Mouse (Mus musculus): ENCODE results near the gene Exoc3l. TPM values are rescaled to one million over a fixed set of nuclear protein-coding genes. Genes with fewer than 3 reads are reported as not detected.

The Exoc3l gene
- polyA plus RNA-seq, 1 experiment from 2014 or later, result 10.5 TPM

- 94% methylated on average over 10 of the region's 10 CpGs for WGBS
- ATAC-seq, result no peak
- peaks cover 34% of the 10 kb centered on the region for H3K36me3 ChIP-seq (ENCODE audit: control insufficient read depth, insufficient read depth, low read length)
Observed at GRCm38 (mm10) chr8:105308428-105308827, 12.5 kb upstream of the Exoc3l start.

GRCm38 (mm10) chr8:105307670-105308069, 11.8 kb upstream of the Exoc3l start:
- H3K4me1 ChIP-seq (ENCODE audit: control insufficient read depth, insufficient read depth, low read length), result peaks cover 10% of the 10 kb centered on the region
- H3K9me3 ChIP-seq (replicated peaks; ENCODE audit: control insufficient read depth, low read length, poor library complexity, severe bottlenecking), result no peaks in the 10 kb centered on the region
- no peaks in the 10 kb centered on the region for H3K27me3 ChIP-seq (ENCODE audit: control insufficient read depth, insufficient read depth, low read depth, low read length)
- peaks cover 36% of the 10 kb centered on the region for H3K36me3 ChIP-seq (ENCODE audit: control insufficient read depth, insufficient read depth, low read length)
- no peak overlapping the region for H3K4me2 ChIP-seq (ENCODE audit: low read length)
- 94% methylated on average over 13 of the region's 13 CpGs for WGBS
- no peak overlapping the region for H3K27ac ChIP-seq (ENCODE audit: low read length)
- ATAC-seq, result no peak
- no peak overlapping the region for H3K4me3 ChIP-seq (ENCODE audit: low read depth, low read length)
- no peak overlapping the region for H3K9ac ChIP-seq (ENCODE audit: low read depth, low read length)

More at GRCm38 (mm10) chr8:105308428-105308827, 12.5 kb upstream of the Exoc3l start:
- Histone ChIP-seq H3K4me3 (ENCODE audit: low read depth, low read length) (no peak overlapping the region), H3K27me3 (ENCODE audit: control insufficient read depth, insufficient read depth, low read depth, low read length) (no peaks in the 10 kb centered on the region), H3K27ac (ENCODE audit: low read length) (no peak overlapping the region), H3K9me3 (replicated peaks; ENCODE audit: control insufficient read depth, low read length, poor library complexity, severe bottlenecking) (no peaks in the 10 kb centered on the region), H3K4me2 (ENCODE audit: low read length) (no peak overlapping the region), H3K4me1 (ENCODE audit: control insufficient read depth, insufficient read depth, low read length) (peaks cover 10% of the 10 kb centered on the region), H3K9ac (ENCODE audit: low read depth, low read length) (no peak overlapping the region)

- peak overlapping the region; percentile 45; the same call in 1 of the 2 replicates for H3K4me2 ChIP-seq (ENCODE audit: low read length)
- no peak overlapping the region for H3K27ac ChIP-seq (ENCODE audit: low read length)
- H3K9me3 ChIP-seq (replicated peaks; ENCODE audit: control insufficient read depth, low read length, poor library complexity, severe bottlenecking), result no peaks in the 10 kb centered on the region
- 61% methylated on average over 5 of the region's 5 CpGs for WGBS
- H3K27me3 ChIP-seq (ENCODE audit: control insufficient read depth, insufficient read depth, low read depth, low read length), result no peaks in the 10 kb centered on the region
- peak overlapping the region; percentile 39; the same call in 1 of the 2 replicates for H3K9ac ChIP-seq (ENCODE audit: low read depth, low read length)
- H3K36me3 ChIP-seq (ENCODE audit: control insufficient read depth, insufficient read depth, low read length), result peaks cover 39% of the 10 kb centered on the region
- H3K4me1 ChIP-seq (ENCODE audit: control insufficient read depth, insufficient read depth, low read length), result peaks cover 10% of the 10 kb centered on the region
- ATAC-seq, result peak; percentile 13; the same call in 1 of the 2 replicates
- H3K4me3 ChIP-seq (ENCODE audit: low read depth, low read length), result no peak overlapping the region
Observed at GRCm38 (mm10) chr8:105306146-105306691, 10.3 kb upstream of the Exoc3l start.

- H3K27me3 ChIP-seq (ENCODE audit: control insufficient read depth, insufficient read depth, low read depth, low read length), result no peaks in the 10 kb centered on the region
- H3K4me3 ChIP-seq (ENCODE audit: low read depth, low read length), result no peak within 1 kb of the TSS; the same call in 1 of the 2 replicates
- peak within 1 kb of the TSS; percentile 39 for H3K9ac ChIP-seq (ENCODE audit: low read depth, low read length)
- 10% methylated on average over 30 of the region's 30 CpGs for WGBS
- peak; percentile 49 for ATAC-seq
- H3K4me1 ChIP-seq (ENCODE audit: control insufficient read depth, insufficient read depth, low read length), result peaks cover 10% of the 10 kb centered on the region
- no peaks in the 10 kb centered on the region for H3K9me3 ChIP-seq (replicated peaks; ENCODE audit: control insufficient read depth, low read length, poor library complexity, severe bottlenecking)
- H3K36me3 ChIP-seq (ENCODE audit: control insufficient read depth, insufficient read depth, low read length), result peaks cover 43% of the 10 kb centered on the region
- H3K27ac ChIP-seq (ENCODE audit: low read length), result no peak within 1 kb of the TSS
- H3K4me2 ChIP-seq (ENCODE audit: low read length), result peak within 1 kb of the TSS; percentile 45
Observed at GRCm38 (mm10) chr8:105305211-105306145, 9.6 kb upstream of the Exoc3l start, which contains the start of gene Elmo3. Elmo3 (plus strand) TSS chr8:105305601.

GRCm38 (mm10) chr8:105304325-105305210, 8.7 kb upstream of the Exoc3l start:
- H3K4me3 ChIP-seq (ENCODE audit: low read depth, low read length), result no peak overlapping the region
- H3K9me3 ChIP-seq (replicated peaks; ENCODE audit: control insufficient read depth, low read length, poor library complexity, severe bottlenecking), result no peaks in the 10 kb centered on the region
- no peaks in the 10 kb centered on the region for H3K27me3 ChIP-seq (ENCODE audit: control insufficient read depth, insufficient read depth, low read depth, low read length)
- ATAC-seq, result peak; percentile 8; the same call in 1 of the 2 replicates
- peaks cover 44% of the 10 kb centered on the region for H3K36me3 ChIP-seq (ENCODE audit: control insufficient read depth, insufficient read depth, low read length)
- H3K27ac ChIP-seq (ENCODE audit: low read length), result no peak overlapping the region
- no peak overlapping the region for H3K9ac ChIP-seq (ENCODE audit: low read depth, low read length)
- WGBS, result 73% methylated on average over 9 of the region's 9 CpGs
- H3K4me1 ChIP-seq (ENCODE audit: control insufficient read depth, insufficient read depth, low read length), result peaks cover 10% of the 10 kb centered on the region
- no peak overlapping the region for H3K4me2 ChIP-seq (ENCODE audit: low read length)

- Histone ChIP-seq H3K4me3 (ENCODE audit: low read depth, low read length) (no peak overlapping the region), H3K4me1 (ENCODE audit: control insufficient read depth, insufficient read depth, low read length) (peaks cover 16% of the 10 kb centered on the region), H3K27me3 (ENCODE audit: control insufficient read depth, insufficient read depth, low read depth, low read length) (no peaks in the 10 kb centered on the region), H3K9ac (ENCODE audit: low read depth, low read length) (no peak overlapping the region), H3K4me2 (ENCODE audit: low read length) (no peak overlapping the region), H3K36me3 (ENCODE audit: control insufficient read depth, insufficient read depth, low read length) (peaks cover 44% of the 10 kb centered on the region), H3K27ac (ENCODE audit: low read length) (no peak overlapping the region), H3K9me3 (replicated peaks; ENCODE audit: control insufficient read depth, low read length, poor library complexity, severe bottlenecking) (no peaks in the 10 kb centered on the region)
- no peak for ATAC-seq
- WGBS, result 86% methylated on average over 9 of the region's 9 CpGs
Observed at GRCm38 (mm10) chr8:105303874-105304273, 8.0 kb upstream of the Exoc3l start.

GRCm38 (mm10) chr8:105303396-105303795, 7.5 kb upstream of the Exoc3l start:
- ATAC-seq, result no peak
- peaks cover 43% of the 10 kb centered on the region for H3K36me3 ChIP-seq (ENCODE audit: control insufficient read depth, insufficient read depth, low read length)
- H3K4me2 ChIP-seq (ENCODE audit: low read length), result no peak overlapping the region
- no peak overlapping the region for H3K4me3 ChIP-seq (ENCODE audit: low read depth, low read length)
- no peak overlapping the region for H3K27ac ChIP-seq (ENCODE audit: low read length)
- H3K27me3 ChIP-seq (ENCODE audit: control insufficient read depth, insufficient read depth, low read depth, low read length), result no peaks in the 10 kb centered on the region
- H3K9ac ChIP-seq (ENCODE audit: low read depth, low read length), result no peak overlapping the region
- H3K4me1 ChIP-seq (ENCODE audit: control insufficient read depth, insufficient read depth, low read length), result peaks cover 21% of the 10 kb centered on the region
- 90% methylated on average over 7 of the region's 8 CpGs for WGBS
- H3K9me3 ChIP-seq (replicated peaks; ENCODE audit: control insufficient read depth, low read length, poor library complexity, severe bottlenecking), result no peaks in the 10 kb centered on the region

- H3K4me1 ChIP-seq (ENCODE audit: control insufficient read depth, insufficient read depth, low read length), result peaks cover 23% of the 10 kb centered on the region
- ATAC-seq, result no peak
- no peak overlapping the region for H3K4me2 ChIP-seq (ENCODE audit: low read length)
- H3K9ac ChIP-seq (ENCODE audit: low read depth, low read length), result no peak overlapping the region
- WGBS, result 94% methylated on average over 8 of the region's 8 CpGs
- H3K4me3 ChIP-seq (ENCODE audit: low read depth, low read length), result no peak overlapping the region
- no peaks in the 10 kb centered on the region for H3K27me3 ChIP-seq (ENCODE audit: control insufficient read depth, insufficient read depth, low read depth, low read length)
- peaks cover 26% of the 10 kb centered on the region for H3K36me3 ChIP-seq (ENCODE audit: control insufficient read depth, insufficient read depth, low read length)
- no peak overlapping the region for H3K27ac ChIP-seq (ENCODE audit: low read length)
- no peaks in the 10 kb centered on the region for H3K9me3 ChIP-seq (replicated peaks; ENCODE audit: control insufficient read depth, low read length, poor library complexity, severe bottlenecking)
Observed at GRCm38 (mm10) chr8:105299962-105300361, 4.1 kb upstream of the Exoc3l start.
